Mouse (Mus musculus) embryonic fibroblast, embryonic 13.5 days (primary cell): ENCODE measurements around the gene Fam180a. TPM values are rescaled to one million over a fixed set of nuclear protein-coding genes. Genes with fewer than 3 reads are reported as not detected.

Experiments
- H3K27ac ChIP-seq: 2 replicates; pipeline ENCODE4 v1.5.1; 2012; ENCODE audit warnings: low read length, control low read depth, inconsistent platforms; ENCODE audit not compliant: insufficient read depth
- H3K4me1 ChIP-seq: 2 replicates; pipeline ENCODE4 v1.6.1; 2011; ENCODE audit warnings: low read length; ENCODE audit not compliant: control insufficient read depth, insufficient read depth
- H3K4me3 ChIP-seq: 2 replicates; pipeline ENCODE4 v1.5.1; 2011; ENCODE audit warnings: mild to moderate bottlenecking, control low read depth, low read length; ENCODE audit not compliant: insufficient read depth
- CTCF ChIP-seq: IDR thresholded peaks from 2 replicates; pipeline ENCODE4 v1.5.1; 2011; ENCODE audit warnings: mild to moderate bottlenecking, control low read depth, low read length, moderate library complexity, borderline replicate concordance; ENCODE audit not compliant: insufficient read depth
- POLR2A ChIP-seq: IDR thresholded peaks from 2 replicates; pipeline ENCODE4 v1.6.1; 2011; ENCODE audit warnings: low read depth, mild to moderate bottlenecking, control low read depth, low read length, moderate library complexity
- polyA plus RNA-seq: library from polyadenylated mRNA; stranded (reverse); fragments of >200 nt; gene quantifications from 2 replicates; pipeline ENCODE4 v1.2.4, GENCODE M21; 2011; ENCODE audit warnings: low read depth; ENCODE audit not compliant: missing spikeins, insufficient read length

The Fam180a gene
- polyA plus RNA-seq, 1 experiment, result 3.0 TPM

DNA sequence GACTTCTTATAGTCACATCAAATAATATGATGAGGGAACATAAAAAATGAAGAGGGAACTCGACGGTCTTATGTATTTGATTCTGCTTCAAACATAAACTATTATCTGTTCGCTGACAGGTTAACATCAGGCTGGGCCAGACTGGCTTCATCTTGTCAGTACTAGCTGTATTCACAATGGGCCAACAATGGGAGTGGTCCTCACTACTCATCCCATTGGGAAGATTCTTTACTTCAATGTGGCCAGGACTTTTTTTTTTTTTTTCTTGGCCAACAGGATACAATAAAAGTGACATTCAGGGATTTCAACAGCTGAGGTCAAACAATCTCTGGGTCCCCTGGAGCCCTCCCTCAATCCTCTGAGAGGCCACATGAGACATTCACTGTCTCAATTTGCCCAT lies 25.9 kb upstream of the Fam180a start:
- H3K4me3 ChIP-seq, result no peak overlapping the region
- no peak overlapping the region for H3K27ac ChIP-seq
- no peak for TF ChIP-seq POLR2A
- TF ChIP-seq CTCF, result no peak
- 0 out of 2 replicates have a peak, but pooled peaks cover 3% of the 10 kb centered on the region for H3K4me1 ChIP-seq

DNA sequence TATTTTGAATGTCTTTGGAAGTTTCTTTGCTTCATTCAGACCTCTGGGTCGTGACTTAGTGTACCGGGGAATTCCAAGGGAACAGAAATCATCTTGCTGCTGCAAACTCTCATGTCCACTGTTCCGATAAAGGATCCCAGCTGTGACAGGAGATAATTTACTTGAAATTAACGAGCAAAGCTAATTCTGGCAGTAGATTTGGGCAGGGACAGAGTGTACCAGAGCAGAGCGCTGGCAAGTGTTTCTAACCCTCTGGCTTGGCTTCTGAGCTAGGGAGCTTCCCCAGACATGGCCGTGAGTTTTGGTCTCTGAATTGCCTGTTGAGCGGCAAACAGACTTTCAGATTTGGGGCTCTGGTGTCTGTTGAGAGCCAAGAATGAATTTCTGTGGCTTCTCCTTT lies 23.8 kb upstream of the Fam180a start:
- H3K4me3 ChIP-seq, result no peak overlapping the region
- H3K27ac ChIP-seq, result no peak overlapping the region; the same call in 1 of the 2 replicates
- TF ChIP-seq CTCF, result no peak
- no peak for TF ChIP-seq POLR2A
- H3K4me1 ChIP-seq, result 0 out of 2 replicates have a peak, but pooled peaks cover 3% of the 10 kb centered on the region

DNA sequence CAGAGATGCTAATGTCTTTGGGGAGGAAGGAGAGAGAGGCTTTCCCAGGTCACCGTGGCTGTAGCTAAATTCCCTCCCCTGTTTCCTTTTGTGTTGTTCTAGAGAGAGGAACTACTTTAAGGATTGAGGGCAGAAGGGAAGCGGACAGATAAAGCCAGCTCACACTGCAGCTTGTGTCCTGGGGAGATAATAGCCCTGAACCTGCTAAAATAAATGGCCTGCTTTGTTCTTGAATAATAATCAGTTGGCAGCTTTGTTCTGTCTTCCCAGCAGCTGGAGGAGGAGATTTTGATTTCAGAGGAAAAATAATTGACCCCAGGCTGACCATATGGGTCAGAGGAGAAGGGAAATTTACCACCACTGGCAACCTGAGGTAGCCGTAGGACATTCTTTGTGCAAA lies 12.7 kb upstream of the Fam180a start:
- Histone ChIP-seq H3K4me3 (no peak overlapping the region), H3K27ac (no peak overlapping the region), H3K4me1 (no peaks in the 10 kb centered on the region)
- TF ChIP-seq CTCF, result no peak
- TF ChIP-seq POLR2A, result no peak

DNA sequence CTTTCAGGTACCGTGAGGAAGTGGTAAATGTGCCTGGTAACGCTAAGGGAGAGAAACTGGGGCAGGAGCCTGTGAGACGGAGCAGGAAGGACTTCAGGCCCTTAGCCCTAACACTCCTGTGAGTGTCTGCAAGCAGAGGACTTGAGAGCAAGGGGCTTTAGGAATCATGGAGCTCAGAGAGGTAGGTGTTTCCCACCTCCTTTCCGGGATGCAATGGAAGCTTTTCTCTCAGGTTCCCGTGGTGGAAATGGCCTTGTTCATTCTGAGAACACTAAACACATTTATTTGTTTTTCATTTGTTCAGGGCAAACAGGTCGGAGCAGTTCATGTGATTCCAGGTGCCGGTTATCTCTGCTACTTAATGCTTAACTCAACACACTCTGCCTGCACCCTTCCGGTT lies 11.9 kb upstream of the Fam180a start:
- H3K4me1 ChIP-seq, result no peaks in the 10 kb centered on the region

DNA sequence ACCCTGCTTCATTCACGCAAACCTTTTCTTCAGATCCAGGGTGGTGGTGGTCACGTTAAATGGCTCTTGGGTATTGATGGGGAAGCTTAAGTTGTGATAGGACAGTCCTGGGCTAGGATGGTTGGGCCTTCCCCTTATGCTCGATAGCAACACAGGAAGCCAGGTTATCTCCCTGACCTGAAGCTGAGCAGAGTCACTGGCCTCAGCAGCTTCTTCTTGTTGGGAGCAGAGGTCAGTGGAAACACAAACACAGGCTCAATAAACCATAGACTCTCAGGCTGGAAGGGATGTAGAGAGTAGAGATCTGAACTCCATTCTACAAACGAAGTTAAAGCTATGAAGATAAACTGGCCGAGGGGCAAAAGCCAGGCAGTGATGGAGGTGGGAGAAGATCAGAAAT lies 9.5 kb upstream of the Fam180a start:
- TF ChIP-seq CTCF (no peak), POLR2A (no peak)
- no peak overlapping the region for H3K27ac ChIP-seq
- H3K4me1 ChIP-seq, result peaks cover 3% of the 10 kb centered on the region; the same call in 1 of the 2 replicates
- no peak overlapping the region for H3K4me3 ChIP-seq

More for the DNA sequence above, 11.9 kb upstream of the Fam180a start:
- H3K4me3 ChIP-seq, result no peak overlapping the region
- TF ChIP-seq CTCF (no peak), POLR2A (no peak)
- no peak overlapping the region for H3K27ac ChIP-seq

DNA sequence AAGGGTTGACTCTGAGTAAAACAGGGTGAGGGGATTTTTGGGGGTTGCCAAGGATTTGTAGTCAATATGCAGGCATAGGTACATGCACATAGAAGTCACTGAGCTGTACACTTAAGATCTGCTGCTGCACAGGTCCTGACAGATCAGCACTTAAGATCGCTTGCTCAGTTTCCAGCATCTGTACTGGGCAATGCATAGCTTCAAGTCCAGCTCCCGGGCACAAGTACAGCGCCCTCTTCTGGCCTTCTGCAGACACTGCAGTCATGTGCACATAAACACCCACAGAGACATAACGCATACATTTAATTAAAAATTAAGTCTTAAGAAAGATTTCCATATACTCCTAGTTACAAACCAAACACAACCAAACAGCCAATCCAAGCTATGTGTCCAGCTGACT lies 8.3 kb upstream of the Fam180a start:
- Histone ChIP-seq H3K27ac (no peak overlapping the region), H3K4me1 (peaks cover 3% of the 10 kb centered on the region; the same call in 1 of the 2 replicates), H3K4me3 (no peak overlapping the region)
- no peak for TF ChIP-seq POLR2A
- no peak for TF ChIP-seq CTCF

DNA sequence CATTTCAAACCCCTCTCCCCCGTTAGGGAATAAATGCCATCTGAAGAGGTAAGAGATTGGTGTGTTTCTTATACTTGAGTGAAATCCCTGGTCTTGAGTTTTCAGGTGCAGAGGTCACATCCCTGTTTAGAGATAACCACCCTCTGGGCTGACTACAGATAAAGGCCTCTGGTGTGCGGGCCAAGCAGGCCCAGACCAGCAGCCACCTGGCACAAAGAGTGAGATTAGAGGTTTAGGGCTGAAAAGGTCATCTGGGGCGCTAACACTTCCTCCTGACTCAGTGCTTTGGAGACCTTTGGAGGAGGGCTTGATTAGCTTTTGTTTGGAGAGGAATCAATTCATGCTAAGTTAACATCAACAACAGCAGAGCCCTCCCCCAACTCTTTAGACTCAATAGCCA lies 7.7 kb upstream of the Fam180a start:
- TF ChIP-seq CTCF (no peak), POLR2A (no peak)
- Histone ChIP-seq H3K4me1 (peaks cover 3% of the 10 kb centered on the region; the same call in 1 of the 2 replicates), H3K4me3 (no peak overlapping the region), H3K27ac (no peak overlapping the region)

DNA sequence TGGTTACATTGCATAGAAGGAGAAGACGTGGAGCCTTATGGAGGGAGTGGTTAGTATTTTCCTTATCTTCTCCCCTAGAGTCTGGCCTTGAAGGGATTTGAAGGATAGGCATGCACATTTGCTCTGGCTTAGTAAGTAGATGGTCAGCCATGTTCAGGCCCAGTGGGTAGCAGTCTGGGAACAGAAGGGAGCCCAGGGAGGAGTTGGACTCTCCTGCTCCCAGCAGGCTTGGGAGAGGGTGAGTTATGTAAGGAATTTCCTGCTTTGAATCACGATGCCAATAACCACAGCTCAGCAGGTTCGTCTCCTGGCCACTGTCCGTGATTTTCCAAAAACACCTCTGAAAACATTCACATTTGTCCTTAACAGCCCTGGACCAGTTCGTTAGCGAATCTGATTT lies 4.9 kb upstream of the Fam180a start:
- no peak overlapping the region for H3K4me3 ChIP-seq
- peaks cover 3% of the 10 kb centered on the region; the same call in 1 of the 2 replicates for H3K4me1 ChIP-seq
- H3K27ac ChIP-seq, result peak overlapping the region; percentile 60
- TF ChIP-seq POLR2A (no peak), CTCF (no peak)

DNA sequence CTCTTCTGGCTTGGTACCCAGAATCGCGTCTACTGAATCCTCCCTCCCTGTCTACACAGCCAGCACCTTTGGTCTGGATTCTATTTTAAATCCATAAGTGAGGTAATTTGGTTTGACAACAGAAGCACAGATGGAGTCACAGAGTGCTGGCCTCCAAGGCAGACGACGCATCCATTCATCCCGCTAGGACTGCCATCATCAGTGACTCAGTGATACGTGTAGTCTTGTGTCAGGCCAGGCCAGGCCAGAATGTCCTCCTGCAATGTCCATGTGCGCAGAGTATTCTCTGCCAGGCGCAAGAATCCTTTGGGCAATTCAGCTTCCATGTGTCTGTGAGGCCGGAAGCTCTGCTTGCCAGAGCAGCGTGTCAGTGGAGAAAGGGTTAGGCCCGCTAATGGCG lies 4.0 kb upstream of the Fam180a start:
- no peak for TF ChIP-seq POLR2A
- TF ChIP-seq CTCF, result no peak
- H3K27ac ChIP-seq, result no peak overlapping the region
- no peak overlapping the region for H3K4me3 ChIP-seq
- peaks cover 5% of the 10 kb centered on the region; the same call in 1 of the 2 replicates for H3K4me1 ChIP-seq

DNA sequence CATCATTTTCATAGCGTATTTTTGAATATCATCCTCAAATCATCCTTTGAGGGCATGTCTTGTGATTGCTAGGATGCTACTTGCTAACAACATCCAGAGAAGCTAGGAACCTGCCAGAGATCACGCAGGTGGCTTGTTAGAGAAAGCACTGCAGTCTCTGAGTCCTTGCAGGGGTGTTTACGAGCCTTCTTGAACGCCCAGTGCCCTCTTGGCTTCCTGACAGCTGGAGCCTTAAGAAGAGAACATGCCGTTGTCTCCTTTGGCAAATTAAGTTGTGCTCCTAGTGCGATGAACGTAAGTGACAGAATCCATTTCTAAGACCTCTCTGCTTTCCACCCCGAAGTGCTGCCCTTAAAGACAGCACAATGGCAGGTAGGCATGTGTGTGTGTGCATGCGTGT lies 1.6 kb downstream of the Fam180a start:
- Histone ChIP-seq H3K4me3 (no peak overlapping the region), H3K4me1 (0 out of 2 replicates have a peak, but pooled peaks cover 2% of the 10 kb centered on the region), H3K27ac (no peak overlapping the region)
- TF ChIP-seq CTCF, result no peak
- no peak for TF ChIP-seq POLR2A

DNA sequence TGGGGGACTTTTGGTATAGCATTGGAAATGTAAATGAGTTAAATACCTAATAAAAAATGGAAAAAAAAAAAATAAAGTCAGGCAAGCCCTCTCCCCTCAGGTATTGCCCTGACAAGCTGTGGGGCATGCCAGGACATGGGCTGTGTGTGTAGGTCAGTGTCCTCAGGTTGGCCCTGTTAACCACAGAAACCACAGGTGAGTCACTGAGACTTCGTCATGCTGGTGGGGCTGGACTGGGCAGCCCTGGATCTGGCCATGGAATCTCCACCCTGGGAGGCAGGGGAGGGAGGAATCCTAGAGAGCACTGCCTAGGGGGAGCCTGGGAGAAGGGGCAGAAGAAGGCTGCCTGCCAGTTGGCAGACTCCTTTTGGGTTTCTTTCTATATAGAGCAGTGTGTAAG lies 2.9 kb downstream of the Fam180a start:
- no peak for TF ChIP-seq CTCF
- TF ChIP-seq POLR2A, result no peak

More for the DNA sequence above, 2.9 kb downstream of the Fam180a start:
- H3K27ac ChIP-seq, result no peak overlapping the region
- no peak overlapping the region for H3K4me3 ChIP-seq
- 0 out of 2 replicates have a peak, but pooled peaks cover 2% of the 10 kb centered on the region for H3K4me1 ChIP-seq
